Mouse (Mus musculus) thymus, adult 2 months (tissue): ENCODE data around the gene Prdm5.

ENCODE experiments used
- CTCF ChIP-seq: fragments of 200-500 bp; IDR thresholded peaks from 2 replicates; pipeline ENCODE4 v1.5.1; 2012; ENCODE audit warnings: mild to moderate bottlenecking, control low read depth, low read length, moderate library complexity, borderline replicate concordance; ENCODE audit not compliant: control insufficient read depth, poor library complexity, insufficient read depth; ENCODE audit errors: extremely low read depth
- POLR2A ChIP-seq: fragments of 200-500 bp; IDR thresholded peaks from 2 replicates; pipeline ENCODE4 v1.6.1; 2012; ENCODE audit warnings: mild to moderate bottlenecking, low read length, control low read depth, moderate library complexity; ENCODE audit not compliant: control insufficient read depth, poor library complexity, insufficient read depth; ENCODE audit errors: extremely low read depth

DNA sequence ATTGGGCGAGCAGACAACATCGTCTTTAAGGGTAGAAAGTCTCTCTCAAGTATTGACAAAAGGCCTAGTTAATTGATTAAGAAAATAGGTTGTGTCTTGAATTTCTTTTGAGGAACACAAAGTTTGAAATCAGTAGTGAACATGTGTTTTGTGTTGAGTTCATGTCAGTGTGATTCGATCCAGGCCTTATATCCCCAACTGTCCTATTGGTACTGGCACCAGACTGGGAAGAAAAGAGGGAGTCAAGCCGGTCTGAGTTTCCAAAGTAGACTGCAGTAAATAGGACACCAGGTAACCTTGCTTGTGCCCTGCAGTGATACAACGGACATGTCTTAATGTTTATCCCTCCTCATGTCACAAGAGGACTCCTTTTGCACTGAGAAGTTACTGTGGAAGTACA lies 19.6 kb upstream of the Prdm5 start:
- TF ChIP-seq CTCF, result no peak
- TF ChIP-seq POLR2A, result no peak
